Mouse (Mus musculus) hindbrain, embryonic 16.5 days (tissue): ENCODE data around the gene Slc36a3. TPM values are rescaled to one million over a fixed set of nuclear protein-coding genes. Genes with fewer than 3 reads are reported as not detected.

Source experiments
- ATAC-seq: fragments of 200-750 bp; cut with Nextera tagmentation; 2 replicates; pipeline ENCODE4 v1.8.0; 2017; ENCODE audit warnings: moderate TSS enrichment, moderate library complexity
- H3K27ac ChIP-seq: fragments of 300-500 bp; sonication (generic); 2 replicates; pipeline ENCODE4 v1.5.1; 2014; ENCODE audit warnings: low read depth, mild to moderate bottlenecking, control low read depth, low read length, moderate library complexity
- H3K27me3 ChIP-seq: fragments of 300-500 bp; sonication (generic); replicated peaks from 2 replicates; pipeline ENCODE4 v1.6.1; 2014; ENCODE audit warnings: low read length; ENCODE audit not compliant: control insufficient read depth, insufficient read depth
- H3K36me3 ChIP-seq: fragments of 300-500 bp; sonication (generic); 2 replicates; pipeline ENCODE4 v1.6.1; 2014; ENCODE audit warnings: mild to moderate bottlenecking, low read length, moderate library complexity, mixed read lengths; ENCODE audit not compliant: control insufficient read depth, insufficient read depth
- H3K4me1 ChIP-seq: fragments of 300-500 bp; sonication (generic); 2 replicates; pipeline ENCODE4 v1.6.1; 2014; ENCODE audit warnings: low read depth, low read length; ENCODE audit not compliant: control insufficient read depth, insufficient read depth
- H3K4me2 ChIP-seq: fragments of 300-500 bp; sonication (generic); 2 replicates; pipeline ENCODE4 v1.6.1; 2014; ENCODE audit warnings: mild to moderate bottlenecking, low read length, control low read depth, moderate library complexity
- H3K4me3 ChIP-seq: fragments of 300-500 bp; sonication (generic); 2 replicates; pipeline ENCODE4 v1.5.1; 2014; ENCODE audit warnings: mild to moderate bottlenecking, low read length, control low read depth, moderate library complexity
- H3K9ac ChIP-seq: fragments of 300-500 bp; sonication (generic); 2 replicates; pipeline ENCODE4 v1.6.1; 2014; ENCODE audit warnings: low read depth, mild to moderate bottlenecking, control low read depth, low read length, moderate library complexity
- H3K9me3 ChIP-seq: fragments of 300-500 bp; sonication (generic); 2 replicates; pipeline ENCODE4 v1.6.1; 2014; ENCODE audit warnings: mild to moderate bottlenecking, low read length, moderate library complexity; ENCODE audit not compliant: control insufficient read depth
- WGBS: fragments of 180-500 bp; shearing (Covaris S2); extraction: QIAGEN DNeasy Blood & Tissue Kit; methylation state at CpG from one replicate; pipeline ENCODE4 v1.1.7; 2014; 5-methylcytosine and 5-hydroxymethylcytosine counted together
- polyA plus RNA-seq: library from polyadenylated mRNA; unstranded; fragments of >200 nt; fragmentation: Nextera tagmentation; extraction: Ambion mirVana; gene quantifications from 2 replicates; pipeline ENCODE4 v1.2.1, GENCODE M21; 2015

Gene Slc36a3
- polyA plus RNA-seq, 1 experiment from 2014 or later: not detected

- ATAC-seq: no peak
- no peaks in the 10 kb centered on the region for H3K27me3 ChIP-seq
- H3K27ac ChIP-seq: no peak overlapping the region
- no peak overlapping the region for H3K4me2 ChIP-seq
- H3K9ac ChIP-seq: no peak overlapping the region
- H3K4me1 ChIP-seq: no peaks in the 10 kb centered on the region
- H3K9me3 ChIP-seq: no peaks in the 10 kb centered on the region
- H3K36me3 ChIP-seq: no peaks in the 10 kb centered on the region
- no peak overlapping the region for H3K4me3 ChIP-seq
- WGBS: 91% methylated on average over 7 of the region's 7 CpGs
Measured at GRCm38 (mm10) chr11:55093096-55093495, 58.4 kb downstream of the Slc36a3 start.

GRCm38 (mm10) chr11:55089892-55090291 is 61.6 kb downstream of the Slc36a3 start:
- H3K9ac ChIP-seq: no peak overlapping the region
- no peak overlapping the region for H3K4me2 ChIP-seq
- no peak overlapping the region for H3K27ac ChIP-seq
- ATAC-seq: no peak
- H3K4me1 ChIP-seq: no peaks in the 10 kb centered on the region
- H3K27me3 ChIP-seq: no peaks in the 10 kb centered on the region
- H3K9me3 ChIP-seq: no peaks in the 10 kb centered on the region
- no peaks in the 10 kb centered on the region for H3K36me3 ChIP-seq
- 86% methylated on average over 2 of the region's 2 CpGs for WGBS
- H3K4me3 ChIP-seq: no peak overlapping the region

GRCm38 (mm10) chr11:55087006-55087405 is 64.5 kb downstream of the Slc36a3 start:
- ATAC-seq: peak; percentile 71; the same call in 1 of the 2 replicates
- Histone ChIP-seq H3K4me2 (peak overlapping the region; percentile 28; the same call in 1 of the 2 replicates), H3K9me3 (no peaks in the 10 kb centered on the region), H3K36me3 (no peaks in the 10 kb centered on the region), H3K9ac (no peak overlapping the region), H3K27ac (no peak overlapping the region), H3K4me1 (no peaks in the 10 kb centered on the region), H3K4me3 (no peak overlapping the region), H3K27me3 (no peaks in the 10 kb centered on the region)
- WGBS: 6% methylated on average over 10 of the region's 10 CpGs

- no peak for ATAC-seq
- WGBS: 55% methylated on average over 5 of the region's 5 CpGs
- H3K9me3 ChIP-seq: no peaks in the 10 kb centered on the region
- no peaks in the 10 kb centered on the region for H3K36me3 ChIP-seq
- H3K9ac ChIP-seq: no peak overlapping the region
- no peaks in the 10 kb centered on the region for H3K27me3 ChIP-seq
- no peak overlapping the region for H3K4me2 ChIP-seq
- no peak overlapping the region for H3K4me3 ChIP-seq
- H3K27ac ChIP-seq: no peak overlapping the region
- H3K4me1 ChIP-seq: no peaks in the 10 kb centered on the region
Measured at GRCm38 (mm10) chr11:55085396-55085795, 66.1 kb downstream of the Slc36a3 start.

GRCm38 (mm10) chr11:55084629-55085028 is 66.9 kb downstream of the Slc36a3 start:
- H3K27me3 ChIP-seq: no peaks in the 10 kb centered on the region; the same call in 1 of the 2 replicates
- H3K9me3 ChIP-seq: no peaks in the 10 kb centered on the region
- H3K36me3 ChIP-seq: no peaks in the 10 kb centered on the region
- H3K9ac ChIP-seq: no peak overlapping the region
- 70% methylated on average over 4 of the region's 4 CpGs for WGBS
- H3K4me2 ChIP-seq: no peak overlapping the region
- H3K27ac ChIP-seq: no peak overlapping the region
- H3K4me3 ChIP-seq: no peak overlapping the region
- H3K4me1 ChIP-seq: no peaks in the 10 kb centered on the region
- ATAC-seq: no peak

GRCm38 (mm10) chr11:55081206-55081605 is 70.3 kb downstream of the Slc36a3 start:
- Histone ChIP-seq H3K27me3 (no peaks in the 10 kb centered on the region; the same call in 1 of the 2 replicates), H3K27ac (no peak overlapping the region), H3K36me3 (no peaks in the 10 kb centered on the region), H3K4me2 (no peak overlapping the region), H3K4me3 (no peak overlapping the region), H3K4me1 (peaks cover 11% of the 10 kb centered on the region), H3K9me3 (no peaks in the 10 kb centered on the region), H3K9ac (no peak overlapping the region)
- 93% methylated on average over 9 of the region's 9 CpGs for WGBS
- ATAC-seq: no peak

- peaks cover 11% of the 10 kb centered on the region for H3K4me1 ChIP-seq
- no peak overlapping the region for H3K27ac ChIP-seq
- H3K9ac ChIP-seq: no peak overlapping the region
- WGBS: 63% methylated on average over 4 of the region's 4 CpGs
- H3K9me3 ChIP-seq: no peaks in the 10 kb centered on the region
- no peak overlapping the region for H3K4me3 ChIP-seq
- H3K36me3 ChIP-seq: no peaks in the 10 kb centered on the region
- no peaks in the 10 kb centered on the region; the same call in 1 of the 2 replicates for H3K27me3 ChIP-seq
- no peak overlapping the region for H3K4me2 ChIP-seq
- no peak for ATAC-seq
Measured at GRCm38 (mm10) chr11:55079180-55079579, 72.3 kb downstream of the Slc36a3 start.

- no peak overlapping the region for H3K27ac ChIP-seq
- ATAC-seq: no peak
- no peaks in the 10 kb centered on the region for H3K9me3 ChIP-seq
- no peaks in the 10 kb centered on the region for H3K36me3 ChIP-seq
- peak overlapping the region; percentile 84 for H3K4me2 ChIP-seq
- H3K4me3 ChIP-seq: no peak overlapping the region
- 48% methylated on average over 3 of the region's 3 CpGs for WGBS
- H3K4me1 ChIP-seq: peaks cover 11% of the 10 kb centered on the region
- H3K9ac ChIP-seq: no peak overlapping the region
- no peaks in the 10 kb centered on the region; the same call in 1 of the 2 replicates for H3K27me3 ChIP-seq
Measured at GRCm38 (mm10) chr11:55078502-55078901, 73.0 kb downstream of the Slc36a3 start.

- Histone ChIP-seq H3K4me2 (peak within 1 kb of the TSS; percentile 84), H3K9ac (peak within 1 kb of the TSS; percentile 62), H3K4me3 (peak within 1 kb of the TSS; percentile 44), H3K27me3 (no peaks in the 10 kb centered on the region; the same call in 1 of the 2 replicates), H3K4me1 (peaks cover 11% of the 10 kb centered on the region), H3K9me3 (no peaks in the 10 kb centered on the region), H3K27ac (no peak within 1 kb of the TSS), H3K36me3 (no peaks in the 10 kb centered on the region)
- ATAC-seq: peak; percentile 54
- under 1% methylated on average over 47 of the region's 50 CpGs for WGBS
Measured at GRCm38 (mm10) chr11:55077331-55078231, 73.9 kb downstream of the Slc36a3 start, which contains the start of gene Ccdc69. Gene Ccdc69 (minus strand): TSS chr11:55078131.
